Mouse (Mus musculus): Measurements from ENCODE around the gene Ppm1l.

- TF ChIP-seq CTCF (IDR thresholded peaks at IDR 0.05; ENCODE audit: borderline replicate concordance, insufficient read depth, low read length) = no peak
- TF ChIP-seq POLR2A (IDR thresholded peaks at IDR 0.05; ENCODE audit: low read depth, low read length) = no peak
Observed at GRCm38 (mm10) chr3:69374538-69374937, 57.9 kb downstream of the Ppm1l start.
